Mouse (Mus musculus): ENCODE measurements around the gene Fam19a4.

Gene Fam19a4

DNA sequence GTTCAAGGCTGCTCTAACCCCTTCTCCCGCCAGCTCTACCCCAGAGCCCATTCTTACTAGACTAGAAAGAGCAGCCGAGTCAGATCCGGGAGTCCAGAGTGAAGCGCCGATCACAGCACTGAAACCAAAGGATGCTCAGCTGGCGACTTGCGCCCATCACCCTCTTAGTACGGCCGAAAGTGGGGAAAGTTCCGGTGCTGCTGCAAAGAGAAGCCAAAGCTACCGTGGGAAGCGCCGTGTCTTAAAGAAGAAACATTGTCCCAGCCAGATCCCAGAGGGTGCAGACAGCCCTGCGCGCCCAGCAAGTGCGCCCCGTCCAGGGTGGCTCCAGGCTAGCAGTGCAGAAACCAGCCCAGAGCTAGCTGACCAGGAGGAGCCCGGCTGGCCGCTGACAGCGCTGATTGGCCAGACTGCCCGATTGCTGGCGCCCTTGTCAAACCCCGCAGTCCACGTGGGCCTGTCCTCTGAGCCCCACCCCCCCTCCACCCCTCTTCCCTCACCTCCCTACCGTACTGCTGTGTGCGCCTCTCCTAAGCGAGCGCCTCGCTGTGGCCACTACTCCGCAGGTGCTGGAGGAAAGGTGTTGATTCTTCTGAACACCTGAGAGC lies at the start of gene Fam19a4:
Gene Fam19a4 (minus strand): TSS at position 340 of the 608 bp plus-strand sequence.
- DNase-seq (ENCODE audit: extremely low read depth, low read depth): no peak

DNA sequence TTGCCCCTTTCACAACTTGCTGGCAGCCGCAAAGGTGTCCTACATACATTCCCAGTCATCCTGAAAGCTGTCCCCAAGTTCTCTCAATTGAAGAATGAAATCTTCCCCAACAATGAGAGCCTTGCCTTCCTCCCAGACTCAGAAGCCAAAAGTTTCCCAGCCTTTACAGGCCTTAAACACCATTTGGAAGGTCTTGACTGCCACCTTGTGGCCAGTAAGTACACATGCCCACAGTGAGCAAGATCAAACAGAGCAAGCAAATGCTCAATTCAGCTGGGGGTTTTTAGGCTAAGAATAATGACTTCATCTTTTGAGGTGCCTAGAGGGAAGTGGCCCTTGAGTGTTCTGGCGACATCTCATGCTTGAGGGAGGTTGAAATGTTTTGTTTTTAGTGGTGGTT lies 46.6 kb upstream of the Fam19a4 start:
- DNase-seq (ENCODE audit: extremely low read depth, low read depth): peak; percentile 50

DNA sequence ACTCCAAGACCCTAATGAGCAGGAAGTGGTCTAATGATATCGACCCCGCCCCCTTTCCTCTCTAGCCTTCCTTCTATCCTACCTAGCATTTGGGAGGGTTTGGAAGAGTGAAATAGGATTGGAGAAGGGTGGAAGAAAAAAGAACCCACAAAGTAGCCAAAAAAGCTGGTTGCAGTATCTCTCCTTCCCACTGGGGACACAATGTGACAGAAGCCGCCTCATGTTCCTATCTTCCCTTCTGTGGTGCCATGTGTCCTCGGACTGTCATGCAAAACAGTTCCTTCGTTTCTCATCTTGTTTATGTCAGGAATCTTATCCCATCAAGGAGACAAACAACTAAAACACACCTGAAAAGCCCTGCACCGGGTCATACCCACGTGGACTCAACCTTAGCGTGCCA lies 45.9 kb upstream of the Fam19a4 start:
- no peak for DNase-seq (ENCODE audit: extremely low read depth, low read depth)

- no peak for DNase-seq (ENCODE audit: extremely low read depth, low read depth)
Observed at GRCm38 (mm10) chr6:97104264-97104852, 44.1 kb upstream of the Fam19a4 start.

DNA sequence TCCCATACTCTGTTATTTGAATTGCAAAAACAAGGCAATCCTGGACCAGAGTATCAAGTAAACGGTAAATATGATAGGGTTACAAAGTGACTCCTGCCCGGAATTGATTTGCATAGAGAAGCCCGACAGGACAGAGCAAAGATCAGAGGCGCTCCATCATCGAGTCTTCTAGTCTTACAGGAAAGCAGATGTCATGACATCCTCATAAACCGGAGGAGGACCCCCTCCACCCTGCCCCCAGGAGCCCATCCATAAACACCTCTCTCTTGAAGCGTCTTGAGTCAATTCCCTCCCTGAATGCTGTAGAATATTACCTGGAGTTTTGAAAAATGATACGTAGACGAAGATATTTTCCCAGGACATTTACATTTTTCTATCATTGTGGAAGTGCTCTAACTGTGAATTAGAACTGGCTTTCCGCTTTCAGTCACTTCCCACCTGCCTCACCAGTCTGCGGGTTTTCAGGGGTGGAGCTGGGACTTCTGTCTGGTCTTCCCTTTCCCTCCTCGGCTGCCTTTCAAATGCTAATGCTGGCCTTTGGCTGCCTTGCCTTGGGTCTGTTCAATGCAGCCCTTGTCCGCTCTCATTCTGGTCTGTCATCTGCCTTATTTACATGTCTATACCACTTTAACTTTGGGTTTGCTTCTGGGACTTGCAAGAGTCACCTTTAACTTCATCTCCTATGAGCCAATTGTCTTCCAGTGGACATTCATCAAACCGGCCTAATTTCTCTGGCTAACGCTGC lies 41.9 kb upstream of the Fam19a4 start:
- no peak for DNase-seq (ENCODE audit: extremely low read depth, low read depth)

DNA sequence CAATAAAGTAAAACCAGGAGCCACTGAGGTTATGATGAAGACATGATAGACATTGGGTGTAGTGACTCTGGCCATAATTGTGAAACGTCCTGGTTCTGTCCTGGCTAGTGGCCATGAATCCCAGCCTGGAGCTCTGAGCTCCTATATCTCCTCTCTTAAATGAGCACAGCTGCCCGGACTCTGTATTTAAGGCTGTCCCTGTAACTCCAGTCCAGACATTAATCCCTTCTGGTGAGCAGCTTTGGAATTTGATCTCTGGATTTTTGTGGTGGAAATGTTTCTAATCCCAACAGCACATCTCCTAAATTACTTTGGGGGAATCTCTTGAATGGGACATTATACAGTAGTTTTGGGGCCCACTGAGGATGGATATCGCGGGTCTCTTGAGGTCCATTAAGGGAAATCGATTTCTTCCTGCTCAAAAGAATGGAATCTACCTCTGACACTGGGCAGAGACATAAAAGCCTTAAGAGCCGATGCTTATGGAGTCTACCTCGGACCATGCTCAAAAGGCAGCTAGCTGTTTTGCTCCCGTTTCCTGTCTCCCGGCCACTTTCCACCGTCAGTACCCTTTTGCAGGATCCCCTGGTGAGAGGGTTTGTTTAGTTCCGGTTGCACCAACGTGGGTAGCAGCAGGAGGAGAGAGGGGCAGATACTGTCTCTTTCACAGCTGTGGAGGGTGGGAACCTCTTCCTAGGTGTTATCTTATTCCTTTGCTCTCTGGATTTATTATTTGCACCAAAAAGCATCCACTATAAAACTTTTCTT lies 41.2 kb upstream of the Fam19a4 start:
- DNase-seq (ENCODE audit: extremely low read depth, low read depth): no peak

GRCm38 (mm10) chr6:97082336-97082735 lies 22.1 kb upstream of the Fam19a4 start:
- no peak for DNase-seq (ENCODE audit: extremely low read depth, low read depth)

DNA sequence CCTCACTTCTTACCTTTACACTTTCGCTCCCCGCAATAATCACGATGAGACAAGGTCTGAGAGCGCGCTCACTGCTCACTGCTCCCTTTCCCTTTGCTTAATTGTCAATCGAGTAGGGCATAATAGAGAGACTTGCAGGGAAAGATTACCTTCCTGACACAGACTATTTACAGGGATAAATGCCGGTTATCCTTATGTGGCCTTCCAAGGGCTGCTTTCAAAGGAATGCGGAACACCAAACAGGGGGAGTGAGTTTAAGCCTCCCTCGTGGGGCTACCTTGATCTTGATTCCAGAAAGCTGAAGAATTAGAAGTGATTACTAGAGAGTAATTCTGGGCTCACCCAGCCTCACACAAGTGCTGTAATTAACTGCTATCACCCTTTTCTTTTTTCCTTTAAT lies 19.8 kb upstream of the Fam19a4 start:
- no peak for DNase-seq (ENCODE audit: extremely low read depth, low read depth)

DNA sequence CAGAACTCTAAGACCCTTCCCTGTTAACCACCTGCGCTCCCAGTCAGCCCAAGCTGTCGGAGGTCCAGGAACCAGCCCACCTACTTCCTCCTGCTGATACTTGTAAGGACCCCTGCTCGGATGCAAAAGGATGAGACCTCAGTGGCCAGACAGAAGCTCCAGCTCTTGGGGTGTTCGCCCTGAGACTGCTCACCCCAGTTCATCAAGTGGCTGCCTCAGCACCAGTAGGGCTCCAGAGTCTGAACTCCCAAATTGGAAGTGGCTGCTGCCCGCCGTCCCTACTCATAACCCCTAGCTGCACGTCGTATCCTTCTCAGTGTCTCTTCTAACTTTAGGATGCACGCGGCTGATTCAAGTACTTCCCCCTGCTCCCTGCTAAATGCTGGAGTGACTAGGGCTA lies 614 bp downstream of the Fam19a4 start:
- DNase-seq (ENCODE audit: extremely low read depth, low read depth): no peak

- DNase-seq (ENCODE audit: extremely low read depth, low read depth): no peak
Observed at GRCm38 (mm10) chr6:97052196-97052770, 7.9 kb downstream of the Fam19a4 start.

DNA sequence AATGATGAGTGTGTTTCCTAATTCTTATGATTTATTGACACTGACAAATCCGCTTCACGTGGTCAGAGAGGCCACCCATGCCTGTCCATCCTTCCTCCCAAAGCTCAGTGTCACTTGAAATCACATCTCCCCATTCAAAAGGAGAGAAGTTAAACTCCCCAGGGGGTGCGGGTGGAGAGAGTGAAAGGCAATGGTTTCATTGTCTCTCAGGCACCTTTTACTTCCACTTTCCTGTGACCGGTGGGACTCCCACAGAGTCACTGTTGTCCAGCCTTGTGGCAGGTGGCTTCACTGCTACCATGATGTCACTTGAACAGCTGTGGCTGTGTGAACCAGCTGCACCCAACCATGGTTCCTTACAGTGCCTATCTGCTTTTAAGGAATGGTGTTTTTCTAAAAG lies 11.8 kb downstream of the Fam19a4 start:
- DNase-seq (ENCODE audit: extremely low read depth, low read depth): no peak

DNA sequence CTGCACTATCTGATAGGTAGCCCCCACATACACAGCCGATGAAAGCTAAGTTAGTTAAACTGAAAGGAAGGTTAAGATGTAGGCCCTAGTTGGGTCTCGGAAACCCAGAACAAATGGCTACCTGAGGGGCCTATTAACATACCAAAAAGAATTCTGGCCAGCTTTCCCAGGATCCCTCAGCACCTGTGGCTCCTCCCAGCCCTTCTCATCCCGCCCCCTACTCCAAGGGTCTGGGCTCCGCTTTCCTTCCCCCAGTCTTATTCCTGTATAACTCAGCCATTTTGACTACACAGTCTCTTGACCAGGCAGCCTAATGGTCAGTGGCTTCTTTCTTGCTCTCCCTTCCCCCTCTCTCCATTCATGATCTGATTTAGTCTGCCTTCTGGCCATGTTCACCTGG lies 13.7 kb downstream of the Fam19a4 start:
- DNase-seq (ENCODE audit: extremely low read depth, low read depth): no peak

DNA sequence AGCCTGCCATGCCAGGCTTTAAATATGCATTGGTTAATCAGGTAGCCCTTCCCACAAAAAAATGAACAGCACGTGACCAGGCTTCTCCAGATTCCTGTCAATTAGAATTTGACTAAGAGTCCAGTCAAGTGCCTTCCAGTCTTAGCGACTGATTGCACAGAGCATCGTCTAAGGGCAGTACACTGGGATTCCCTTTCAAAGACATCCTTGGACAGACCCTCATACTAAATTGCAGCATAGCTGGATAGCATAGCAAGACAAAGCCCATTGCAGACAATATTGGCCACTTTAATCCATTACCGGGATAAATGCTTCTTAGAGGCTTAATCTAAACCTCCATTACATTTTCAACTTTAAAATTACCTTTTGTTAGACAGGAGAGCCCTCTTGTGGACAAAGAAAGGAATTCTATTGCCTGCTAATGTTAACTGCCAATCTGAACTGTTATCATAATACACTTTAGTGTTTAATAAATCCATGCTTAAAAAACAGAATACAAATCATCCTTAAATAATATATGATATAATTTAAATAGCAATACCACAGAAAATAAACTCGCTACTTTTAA lies 33.0 kb downstream of the Fam19a4 start:
- DNase-seq (ENCODE audit: extremely low read depth, low read depth): no peak

GRCm38 (mm10) chr6:97019323-97019722 lies 40.9 kb downstream of the Fam19a4 start:
- DNase-seq (ENCODE audit: extremely low read depth, low read depth): no peak

GRCm38 (mm10) chr6:97016711-97017110 lies 43.5 kb downstream of the Fam19a4 start:
- DNase-seq (ENCODE audit: extremely low read depth, low read depth): no peak

GRCm38 (mm10) chr6:97016018-97016417 lies 44.2 kb downstream of the Fam19a4 start:
- no peak for DNase-seq (ENCODE audit: extremely low read depth, low read depth)

GRCm38 (mm10) chr6:97006513-97007094 lies 53.6 kb downstream of the Fam19a4 start:
- DNase-seq (ENCODE audit: extremely low read depth, low read depth): peak; percentile 27

DNA sequence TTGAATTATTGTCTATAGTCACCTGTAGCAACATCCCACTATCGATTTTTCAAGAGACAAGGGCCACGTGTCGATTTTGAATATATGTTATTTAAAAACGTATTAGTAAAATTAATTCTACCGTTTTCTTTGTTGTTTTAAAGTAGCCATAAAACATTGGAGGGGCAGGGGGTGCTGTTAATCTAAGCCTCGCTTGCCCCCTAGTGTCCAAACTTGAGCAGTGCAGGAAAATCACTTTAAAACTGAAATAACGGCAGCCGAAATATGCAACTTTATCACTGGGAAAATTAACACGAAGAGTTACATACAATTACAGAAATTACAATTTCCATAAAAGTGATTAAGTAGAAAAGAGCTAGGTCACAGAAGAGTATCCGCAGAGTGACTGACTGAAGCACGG lies 55.2 kb downstream of the Fam19a4 start:
- peak; percentile 29 for DNase-seq (ENCODE audit: extremely low read depth, low read depth)

DNA sequence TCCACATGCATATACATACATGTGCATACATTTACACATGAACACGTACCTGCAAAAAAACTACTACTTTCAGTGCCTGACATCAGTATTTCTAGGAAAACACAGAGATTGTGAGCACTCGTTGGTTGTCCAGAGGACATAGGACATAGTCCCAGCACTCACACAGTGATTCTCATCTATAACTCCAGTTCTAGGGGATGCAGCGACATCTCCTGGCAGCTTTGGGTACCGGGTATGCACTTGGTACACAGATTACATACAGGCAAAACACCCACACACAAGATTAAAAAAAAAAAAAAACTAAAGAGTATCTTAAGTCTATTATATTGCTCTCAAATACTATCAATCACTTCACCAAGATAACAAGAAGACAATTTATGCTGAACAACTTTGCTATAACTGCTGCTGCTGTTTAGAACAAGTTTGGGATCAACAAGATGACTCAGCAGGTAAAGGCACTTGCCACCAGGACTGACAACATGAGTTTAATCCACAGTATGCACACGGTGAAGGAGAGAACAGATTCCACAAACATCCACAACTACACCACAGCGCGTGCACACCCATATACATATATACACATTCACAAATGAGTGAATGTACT lies 64.6 kb downstream of the Fam19a4 start:
- DNase-seq (ENCODE audit: extremely low read depth, low read depth): no peak

- DNase-seq (ENCODE audit: extremely low read depth, low read depth): no peak
Observed at GRCm38 (mm10) chr6:96991741-96992140, 68.5 kb downstream of the Fam19a4 start.

- DNase-seq (ENCODE audit: extremely low read depth, low read depth): no peak
Observed at GRCm38 (mm10) chr6:96977537-96977936, 82.7 kb downstream of the Fam19a4 start.
